Mouse (Mus musculus) spleen, postnatal 4 days (tissue): ENCODE data around the gene Sept1.

Experiments used
- DNase-seq, 2 experiments: peaks; one replicate each; pipeline ENCODE4 v3.0.0; 2022; ENCODE audit warnings: low spot score in 2 of 2

The Sept1 gene

GRCm38 (mm10) chr7:127218670-127219069 is 14.3 kb downstream of the Sept1 start:
- DNase-seq = no peak

GRCm38 (mm10) chr7:127217901-127218642 is 14.9 kb downstream of the Sept1 start:
- DNase-seq = peak in 1 of 2 experiments; percentile 57

- DNase-seq = no peak
Measured at GRCm38 (mm10) chr7:127217475-127217874, 15.5 kb downstream of the Sept1 start.

- DNase-seq = no peak
Measured at GRCm38 (mm10) chr7:127216307-127216706, 16.6 kb downstream of the Sept1 start.

- DNase-seq = peak; percentile 69 to 85
Measured at GRCm38 (mm10) chr7:127214981-127215871, 17.7 kb downstream of the Sept1 start.

GRCm38 (mm10) chr7:127214521-127214920 is 18.4 kb downstream of the Sept1 start:
- no peak for DNase-seq

GRCm38 (mm10) chr7:127213930-127214329 is 19.0 kb downstream of the Sept1 start:
- DNase-seq = peak in 1 of 2 experiments; percentile 63

- peak; percentile 59 to 76 for DNase-seq
Measured at GRCm38 (mm10) chr7:127213485-127213884, 19.4 kb downstream of the Sept1 start.

GRCm38 (mm10) chr7:127212432-127213250 is 20.3 kb downstream of the Sept1 start:
- peak in 1 of 2 experiments; percentile 63 for DNase-seq

GRCm38 (mm10) chr7:127211014-127211745 is 21.8 kb downstream of the Sept1 start:
- DNase-seq = peak in 1 of 2 experiments; percentile 62

GRCm38 (mm10) chr7:127210266-127210665 is 22.7 kb downstream of the Sept1 start:
- DNase-seq = peak in 1 of 2 experiments; percentile 67

- DNase-seq = peak in 1 of 2 experiments; percentile 62
Measured at GRCm38 (mm10) chr7:127209851-127210250, 23.1 kb downstream of the Sept1 start.

GRCm38 (mm10) chr7:127208553-127209438 is 24.1 kb downstream of the Sept1 start, which contains the start of gene Mylpf:
Mylpf (plus strand) TSS chr7:127208890.
- peak; percentile 90 to 95 for DNase-seq

GRCm38 (mm10) chr7:127208295-127208552 is 24.7 kb downstream of the Sept1 start, which contains the start of gene Tbc1d10b:
Tbc1d10b (minus strand) TSS chr7:127208468.
- DNase-seq = no peak

GRCm38 (mm10) chr7:127207374-127208294 is 25.3 kb downstream of the Sept1 start:
- DNase-seq = peak; percentile 62 to 84

- DNase-seq = no peak
Measured at GRCm38 (mm10) chr7:127206606-127207005, 26.3 kb downstream of the Sept1 start.

- DNase-seq = no peak
Measured at GRCm38 (mm10) chr7:127196484-127196883, 36.4 kb downstream of the Sept1 start.

GRCm38 (mm10) chr7:127195544-127196295 is 37.2 kb downstream of the Sept1 start, which contains the start of gene Cd2bp2:
Cd2bp2 (minus strand) TSS chr7:127196050.
- peak; percentile 92 to 94 for DNase-seq
